Mouse (Mus musculus): ENCODE data around the gene Suv39h1. TPM values are rescaled to one million over a fixed set of nuclear protein-coding genes. Genes with fewer than 3 reads are reported as not detected.
"Not testable (repeated sequence)": the region's sequence is repeated elsewhere in the genome, so short reads cannot be mapped to it uniquely, and the experiment has no call there.

Suv39h1 gene
- polyA plus RNA-seq (2017; shearing (Covaris generic)): 10 to 100 TPM; 14.5 to 22.4 TPM

GRCm38 (mm10) chrX:8074430-8075014, at the start of gene Suv39h1:
Gene Suv39h1, minus strand, starts transcription at chrX:8074760.
- ATAC-seq: peak; percentile 93

- ATAC-seq: no peak
Measured at GRCm38 (mm10) chrX:8123821-8124470, 49.4 kb upstream of the Suv39h1 start.

DNA sequence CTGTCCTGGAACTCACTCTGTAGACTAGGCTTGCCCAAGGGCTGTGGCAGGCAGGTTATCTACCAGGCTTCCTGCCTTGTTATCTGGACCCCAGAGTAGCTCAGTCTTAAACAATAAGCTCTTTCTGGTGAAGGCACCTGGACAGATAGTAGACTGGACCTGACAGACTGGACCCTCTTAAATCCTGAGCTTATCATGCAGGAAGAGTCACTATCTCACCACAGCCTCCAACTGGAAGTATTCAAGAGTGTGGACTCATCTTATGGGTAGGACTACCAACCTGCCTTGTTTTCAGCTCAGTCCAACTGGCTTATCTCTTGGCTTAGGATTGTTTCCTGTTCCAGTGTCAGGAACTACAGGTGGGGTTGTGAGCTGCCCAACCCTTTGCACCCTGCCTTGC, 42.7 kb upstream of the Suv39h1 start:
- no peak for ATAC-seq

DNA sequence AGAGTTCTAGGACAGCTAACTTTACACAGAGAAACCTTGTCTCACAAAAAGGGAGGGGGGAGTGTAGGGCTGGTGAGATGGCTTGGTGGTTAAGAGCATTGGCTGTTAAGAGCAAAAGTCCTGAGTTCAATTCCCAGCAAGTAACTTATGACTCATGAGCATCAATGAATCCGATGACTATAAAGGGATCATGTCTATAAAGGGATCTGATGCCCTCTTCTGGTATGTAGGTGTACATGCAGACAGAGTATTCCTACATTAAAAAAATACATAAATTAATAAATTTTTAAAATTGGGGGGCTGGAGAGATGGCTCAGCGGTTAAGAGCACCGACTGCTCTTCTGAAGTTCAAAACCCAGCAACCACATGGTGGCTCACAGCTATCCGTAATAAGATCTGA, 40.7 kb upstream of the Suv39h1 start:
- no peak for ATAC-seq

DNA sequence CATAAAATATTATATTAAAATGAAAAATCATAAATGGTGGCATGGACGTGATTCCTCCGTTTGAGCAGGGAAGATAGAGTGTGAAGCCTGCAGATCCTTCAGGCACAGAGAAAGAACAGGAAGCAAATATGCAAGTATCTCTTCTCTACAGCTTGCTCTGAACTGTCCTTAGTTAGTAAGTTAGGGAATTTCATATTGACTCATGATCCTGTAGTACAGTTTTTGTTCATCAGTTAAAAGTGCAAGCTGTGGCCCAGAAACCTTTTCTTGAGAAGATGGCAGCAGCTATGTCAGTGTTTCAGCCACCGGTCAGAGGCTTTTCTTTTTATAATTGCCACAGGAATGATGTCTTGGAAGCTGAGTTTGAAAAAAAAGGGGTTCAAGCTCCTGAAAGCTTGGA, 30.5 kb upstream of the Suv39h1 start:
- no peak for ATAC-seq

- ATAC-seq: no peak
Measured at GRCm38 (mm10) chrX:8102213-8102668, 27.7 kb upstream of the Suv39h1 start.

DNA sequence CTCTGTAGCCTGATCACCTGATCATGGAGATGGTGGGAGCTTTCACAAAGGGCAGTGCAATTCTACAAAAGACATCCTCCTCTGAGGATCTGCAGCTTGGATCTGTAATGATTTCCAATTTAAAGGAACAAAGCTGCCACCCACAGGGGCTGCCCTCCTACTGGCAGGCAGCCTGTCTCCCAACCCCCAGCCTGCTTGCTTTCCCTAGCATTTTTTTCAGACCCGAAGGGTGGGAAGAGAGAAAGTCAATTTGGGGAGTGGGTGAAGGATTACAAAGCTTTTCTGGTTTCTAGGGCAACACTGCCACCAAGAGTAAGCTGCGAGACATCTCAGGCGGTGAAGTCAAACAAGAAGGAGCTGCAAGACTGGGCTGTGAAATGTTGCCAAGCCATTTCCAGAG, 26.5 kb upstream of the Suv39h1 start:
- ATAC-seq: no peak

DNA sequence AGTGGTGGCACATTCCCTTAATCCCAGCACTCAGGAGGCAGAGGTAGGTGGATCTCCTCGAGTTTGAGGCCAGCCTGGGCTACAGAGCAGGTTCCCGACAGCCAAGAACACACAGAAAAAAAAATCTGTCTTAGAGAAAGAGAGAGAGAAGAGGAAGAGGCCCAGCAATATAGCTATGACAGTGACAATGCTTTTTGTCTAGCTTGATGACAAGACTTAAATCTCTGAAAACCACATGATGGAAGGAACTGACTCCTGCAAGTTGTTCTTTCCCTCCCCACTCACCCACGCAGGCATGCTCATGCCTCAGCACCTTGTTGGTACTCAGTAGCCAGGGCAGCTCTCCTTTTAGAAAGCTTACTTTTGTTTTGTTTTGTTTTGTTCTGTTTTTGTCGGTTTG, 24.9 kb upstream of the Suv39h1 start:
- no peak for ATAC-seq

DNA sequence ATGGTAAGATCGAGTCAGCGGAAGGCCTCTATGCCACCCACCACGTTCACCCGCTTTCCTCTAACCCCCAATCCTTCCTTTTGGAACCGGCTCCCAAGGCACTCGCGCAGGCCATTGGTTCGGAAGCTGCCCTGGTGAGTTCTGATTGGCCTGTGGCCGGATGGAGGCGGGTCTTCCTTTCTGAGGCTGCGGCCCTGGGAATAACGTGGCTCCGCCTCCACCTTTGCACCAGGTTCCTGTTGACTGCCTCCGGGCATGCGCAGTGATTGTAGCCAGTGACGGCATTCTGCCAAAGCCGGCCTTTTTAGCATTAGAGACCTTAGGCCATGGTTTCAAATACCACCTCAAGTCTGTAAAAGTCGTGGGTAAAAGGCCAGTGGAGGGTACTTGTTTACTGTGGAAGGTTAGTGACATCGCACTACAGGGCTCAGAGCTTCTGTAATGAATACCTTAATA, 22.3 kb upstream of the Suv39h1 start:
- ATAC-seq: peak; percentile 88

DNA sequence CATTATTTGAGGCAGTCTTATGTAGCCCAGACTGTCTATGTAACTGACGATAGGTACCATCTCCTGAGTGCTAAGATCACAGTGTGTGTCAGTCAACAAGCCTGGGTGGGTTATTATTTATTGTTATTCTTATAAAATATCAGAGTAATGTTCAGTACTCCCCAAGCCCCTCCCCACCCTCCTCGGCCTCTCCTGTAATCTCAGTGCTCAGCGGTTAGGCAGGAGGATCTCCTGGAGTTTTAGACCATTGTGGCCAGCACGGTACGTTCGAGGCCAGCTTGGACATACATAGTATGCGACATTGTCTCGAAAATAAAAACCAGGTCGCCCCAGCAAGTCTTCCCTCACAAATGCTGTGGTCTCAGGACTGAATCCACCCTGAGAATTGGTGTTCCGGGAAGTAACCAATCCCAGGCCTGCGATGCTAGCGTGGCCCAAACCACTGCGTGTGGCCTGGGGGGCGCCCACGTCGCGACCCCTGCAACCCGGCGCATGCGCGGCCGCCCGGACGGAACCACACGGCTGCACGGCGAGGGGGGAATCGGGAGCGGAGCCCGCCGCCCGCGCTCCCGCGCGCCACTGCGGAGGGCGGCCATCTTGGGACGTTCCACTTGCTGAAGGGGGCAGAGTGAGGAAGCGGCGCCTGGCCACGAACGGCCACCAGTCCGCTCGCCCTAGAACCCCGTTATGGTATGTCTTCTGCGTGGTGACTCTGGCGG, 21.7 kb upstream of the Suv39h1 start:
- peak; percentile 75 for ATAC-seq

DNA sequence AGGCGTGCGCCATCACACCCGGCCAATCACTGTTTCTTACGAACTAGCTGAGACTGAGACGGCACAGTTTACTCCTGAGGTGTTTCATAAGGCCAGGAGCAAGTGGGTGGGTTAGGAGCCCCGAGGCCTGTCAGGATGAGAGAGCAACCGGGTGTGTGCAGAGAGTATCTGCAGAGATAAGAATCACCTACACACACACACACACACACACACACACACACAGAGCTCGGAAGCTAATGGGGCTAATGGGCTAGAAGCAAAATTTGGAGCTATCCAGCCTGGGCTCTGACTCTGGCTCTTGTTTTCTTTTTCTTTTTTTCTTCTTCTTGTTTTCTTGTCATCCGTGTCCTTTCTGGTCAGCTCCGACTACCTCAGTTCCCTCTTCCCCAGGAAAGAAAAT, 21.0 kb upstream of the Suv39h1 start:
- ATAC-seq: no peak

- not testable (repeated sequence) for ATAC-seq
Measured at GRCm38 (mm10) chrX:8090954-8091347, 16.4 kb upstream of the Suv39h1 start.

DNA sequence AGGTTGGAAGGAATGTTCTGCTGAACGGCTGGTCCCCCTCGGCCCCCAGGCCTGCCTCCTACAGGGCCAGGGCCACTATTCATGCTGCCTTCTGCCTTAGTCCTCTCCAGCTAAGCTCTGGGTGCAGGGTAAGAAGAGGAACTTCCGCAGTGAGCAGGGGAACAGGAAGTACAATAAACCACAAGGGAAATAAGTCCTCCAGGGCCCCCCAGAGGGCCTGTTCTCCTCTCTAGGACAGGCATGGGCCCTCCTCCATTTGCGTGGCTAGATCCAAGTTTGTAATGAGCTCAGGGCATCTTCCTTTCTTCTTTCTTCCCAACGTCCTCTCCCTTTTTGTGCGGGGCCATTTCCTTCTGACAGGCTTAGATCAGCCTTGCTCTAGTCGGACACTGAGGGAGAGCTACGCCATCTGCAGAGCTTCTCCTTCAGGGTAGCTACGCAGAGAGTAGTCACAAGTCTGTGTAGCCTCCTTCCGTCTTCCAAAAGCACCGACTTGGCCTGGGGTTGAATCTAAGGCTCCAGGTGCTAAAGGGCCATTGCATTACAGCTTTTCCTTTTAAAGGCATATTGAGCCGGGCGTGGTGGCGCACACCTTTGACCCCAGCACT, 15.9 kb upstream of the Suv39h1 start, which contains the start of gene Was:
Gene Was (minus strand): TSS at position 153 of the 608 bp plus-strand sequence.
- peak; percentile 95 for ATAC-seq

GRCm38 (mm10) chrX:8089746-8090145, 15.2 kb upstream of the Suv39h1 start:
- no peak for ATAC-seq

DNA sequence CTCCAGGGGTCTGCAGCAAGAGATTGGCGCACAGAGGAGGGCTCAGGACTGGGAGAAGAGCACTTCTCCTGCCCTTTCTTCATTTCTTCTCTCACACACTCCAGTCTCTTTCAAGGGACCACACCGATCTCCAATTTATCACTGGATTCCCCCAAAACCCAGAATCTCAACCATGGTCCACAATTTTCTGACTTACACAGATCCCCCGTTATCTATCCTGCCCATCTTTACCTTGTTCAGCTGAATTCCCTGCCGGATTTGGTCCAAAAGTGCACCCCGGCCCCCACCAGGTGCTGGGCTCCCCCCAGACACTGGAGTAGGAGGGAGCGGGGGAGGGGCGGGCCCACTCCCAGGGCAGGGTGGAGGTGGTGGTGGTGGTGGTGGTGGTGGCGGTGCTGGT, 11.1 kb upstream of the Suv39h1 start:
- no peak for ATAC-seq

DNA sequence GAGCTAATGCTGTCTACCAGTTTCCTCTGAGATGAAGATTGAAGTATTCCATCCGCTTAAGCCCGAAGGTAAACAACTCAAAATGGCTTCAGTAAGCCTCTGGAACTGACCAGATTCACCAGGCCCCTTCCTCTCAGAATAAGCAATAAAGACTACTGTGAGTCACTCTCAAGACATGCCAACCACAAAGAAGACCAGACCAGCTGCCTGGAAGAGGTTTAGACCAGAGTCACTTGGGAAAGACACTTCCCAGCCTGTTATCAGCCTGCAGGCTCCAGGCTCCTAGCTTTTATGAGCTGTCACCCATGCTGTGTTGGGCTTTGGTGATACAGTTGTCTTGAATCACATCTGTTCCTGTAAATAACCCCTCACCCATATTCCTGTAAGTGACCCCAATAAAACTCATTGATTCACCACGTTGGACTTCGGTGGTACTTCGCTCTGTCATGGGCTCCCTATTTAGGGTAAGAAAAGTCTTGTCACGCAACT, 10.3 kb upstream of the Suv39h1 start:
- no peak for ATAC-seq

DNA sequence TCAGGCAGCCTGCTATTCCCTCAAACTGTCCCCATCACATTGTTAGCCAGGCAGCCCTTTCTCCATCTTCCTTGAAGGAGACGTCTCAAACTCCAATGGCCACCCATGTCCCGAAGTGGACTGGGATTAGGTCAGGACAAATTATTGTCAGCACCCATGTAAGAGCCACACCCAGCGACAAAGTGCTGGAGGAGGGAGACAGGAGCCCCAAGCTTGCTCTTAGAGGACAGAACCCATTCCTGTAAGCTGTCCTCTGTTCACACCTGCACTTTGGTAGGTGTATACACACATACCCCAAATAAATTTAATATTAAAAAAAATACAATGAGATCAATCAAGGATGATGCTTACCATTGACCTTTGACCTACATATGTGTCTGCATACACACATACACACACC, 544 bp upstream of the Suv39h1 start:
- no peak for ATAC-seq

GRCm38 (mm10) chrX:8073881-8074429, 605 bp downstream of the Suv39h1 start:
- ATAC-seq: peak; percentile 3

- ATAC-seq: no peak
Measured at GRCm38 (mm10) chrX:8069166-8069565, 5.4 kb downstream of the Suv39h1 start.

DNA sequence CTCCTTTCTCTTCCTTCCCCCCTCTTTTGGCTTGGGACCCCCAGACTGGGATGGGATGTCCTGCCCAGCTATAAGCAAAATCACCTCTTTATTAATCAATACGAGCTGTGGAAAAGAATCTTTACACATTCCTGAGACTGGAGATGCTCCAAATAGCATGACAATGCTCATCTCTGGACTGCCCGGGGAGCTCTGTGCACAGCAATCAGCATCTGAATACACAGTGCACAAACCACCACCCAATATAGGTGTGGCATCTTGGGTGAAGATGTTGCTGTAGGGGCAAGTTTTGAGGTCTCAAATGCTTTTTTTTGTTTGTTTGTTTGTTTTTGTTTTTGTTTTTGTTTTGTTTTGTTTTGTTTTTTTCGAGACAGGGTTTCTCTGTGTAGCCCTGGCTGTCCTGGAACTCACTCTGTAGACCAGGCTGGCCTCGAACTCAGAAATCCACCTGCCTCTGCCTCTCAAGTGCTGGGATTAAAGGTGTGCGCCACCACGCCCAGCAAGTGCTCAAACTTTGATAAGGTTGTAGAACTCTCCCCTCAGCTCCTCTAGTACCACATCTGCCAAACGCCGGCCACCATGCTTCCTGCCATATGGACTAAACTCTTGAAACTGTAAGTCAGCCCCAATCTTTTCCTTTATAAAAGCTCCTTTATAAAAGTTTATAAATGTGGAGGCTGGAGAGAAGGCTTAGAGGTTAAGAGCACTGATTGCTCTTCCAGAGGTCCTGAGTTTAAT, 23.3 kb downstream of the Suv39h1 start:
- ATAC-seq: not testable (repeated sequence)

DNA sequence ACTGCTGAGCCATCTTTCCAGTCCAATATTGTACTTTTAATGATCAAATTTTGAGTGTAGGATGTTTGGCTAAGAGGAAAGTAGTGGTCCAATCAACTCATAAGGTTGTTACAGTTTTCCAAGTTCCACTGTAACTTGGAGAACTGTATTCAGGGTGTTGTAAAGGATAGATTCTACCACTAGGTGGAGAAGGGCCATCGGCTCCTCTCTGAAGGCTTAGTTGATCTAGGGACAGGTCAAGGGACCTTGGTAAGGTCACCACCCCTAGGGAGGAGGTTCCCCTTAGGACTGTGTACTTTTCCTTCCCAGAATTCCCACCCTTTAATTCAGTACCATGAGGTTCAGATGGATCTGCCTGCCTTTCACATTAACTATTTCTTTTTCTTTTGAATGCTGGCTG, 41.6 kb downstream of the Suv39h1 start:
- no peak for ATAC-seq

GRCm38 (mm10) chrX:8026811-8027210, 47.7 kb downstream of the Suv39h1 start:
- ATAC-seq: no peak
